Mouse (Mus musculus) Muller cell, postnatal 12 days (primary cell): ENCODE measurements around the gene Bach2.
A peak's percentile ranks its signal among the peaks of the same experiment; 100 is the strongest.

Experiments used
- DNase-seq: peaks from one replicate; pipeline ENCODE4 v3.0.0-alpha.2; 2015; ENCODE audit errors: inconsistent ontology term

Gene Bach2

DNA sequence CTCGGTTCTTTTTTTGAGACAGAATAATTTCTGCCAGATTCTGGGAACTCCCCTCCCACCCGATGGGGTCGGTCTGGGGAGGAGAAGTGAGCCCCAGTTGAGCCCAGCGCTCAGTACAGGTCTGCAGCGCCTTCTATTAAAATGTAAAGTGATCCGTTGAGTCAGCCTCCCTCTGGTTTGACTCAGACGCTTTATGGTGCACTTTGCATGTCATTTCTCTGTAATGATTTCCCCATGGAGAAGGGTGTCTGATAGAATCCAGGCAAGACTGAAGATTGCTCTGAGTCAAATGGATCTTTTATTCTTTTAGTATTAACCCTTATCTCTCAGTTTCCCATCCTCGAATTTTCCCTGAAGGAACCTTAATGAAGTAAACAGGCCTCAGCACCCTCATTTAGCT, 244.3 kb downstream of the Bach2 start:
- no peak for DNase-seq

DNA sequence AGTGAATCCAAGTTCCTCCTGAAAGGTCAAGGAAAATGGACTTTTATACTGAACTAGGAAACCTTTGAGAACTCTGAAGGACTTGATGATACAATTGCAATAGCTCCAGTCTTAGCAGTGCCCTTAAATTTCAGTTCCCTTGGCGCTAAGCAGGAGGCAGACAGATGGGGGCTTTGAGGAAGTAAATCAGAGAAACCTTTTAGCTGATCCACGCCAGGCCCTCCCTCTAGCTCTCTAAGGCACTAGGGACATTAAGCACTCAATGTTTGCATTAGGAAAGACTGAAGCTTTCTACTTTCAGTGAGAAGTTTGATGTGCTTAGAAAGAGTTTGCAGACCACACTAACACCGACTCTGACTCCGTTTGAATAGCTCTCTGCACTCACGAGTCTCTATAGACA, 247.2 kb downstream of the Bach2 start:
- no peak for DNase-seq

DNA sequence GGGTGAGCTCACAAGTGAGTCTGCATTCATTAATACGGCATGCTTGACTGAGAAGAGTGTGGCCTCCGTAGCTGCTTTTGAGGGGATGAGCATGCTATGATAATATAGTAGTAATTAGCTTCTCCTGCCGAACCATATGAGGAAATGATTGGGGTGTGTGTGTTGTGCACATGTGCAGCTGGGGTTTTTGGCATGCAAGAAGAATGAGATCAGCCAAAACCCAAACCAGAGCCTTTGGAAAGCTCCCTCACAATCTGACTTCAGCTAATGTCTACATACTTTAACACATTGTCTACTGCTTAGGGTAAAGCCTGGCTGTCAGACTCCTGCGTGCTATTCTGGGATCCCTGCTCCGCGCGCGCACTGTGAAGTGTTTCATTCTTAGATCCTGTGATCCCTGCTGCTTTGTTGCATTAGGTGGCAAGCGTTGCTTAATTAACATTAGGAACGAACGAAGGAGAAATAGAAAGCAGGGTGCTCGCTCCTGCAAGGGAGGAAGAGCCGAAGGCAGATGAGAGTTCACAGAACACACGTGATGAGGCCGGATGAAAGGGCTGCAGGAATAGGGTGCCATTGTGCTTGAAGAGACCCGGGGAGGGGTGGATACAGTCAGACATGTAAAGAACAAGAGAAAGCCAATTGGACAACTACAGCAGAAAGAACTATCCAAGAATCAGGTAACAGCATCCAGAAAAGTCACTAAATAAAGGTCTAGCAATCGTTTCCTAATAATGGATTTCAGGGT, 248.2 kb downstream of the Bach2 start:
- DNase-seq: peak; percentile 73

DNA sequence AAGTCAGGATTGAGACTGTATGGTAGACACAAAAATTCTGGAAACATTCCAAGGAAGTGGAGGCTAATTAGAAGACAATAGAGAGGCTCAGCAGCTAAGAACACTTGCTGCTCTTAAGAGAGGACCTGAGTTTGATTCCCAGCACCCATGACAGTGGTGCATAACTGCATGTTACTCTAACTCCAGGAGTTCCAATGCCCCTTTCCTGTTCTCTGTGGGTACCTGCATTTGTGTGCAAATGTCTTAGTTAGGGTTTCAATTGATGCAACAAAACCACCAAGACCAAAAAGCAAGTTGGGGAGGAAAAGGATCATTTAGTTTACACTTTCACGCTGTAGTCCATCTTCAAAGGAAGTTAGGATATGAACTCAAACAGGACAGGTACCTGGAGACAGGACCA, 250.6 kb downstream of the Bach2 start:
- DNase-seq: no peak

DNA sequence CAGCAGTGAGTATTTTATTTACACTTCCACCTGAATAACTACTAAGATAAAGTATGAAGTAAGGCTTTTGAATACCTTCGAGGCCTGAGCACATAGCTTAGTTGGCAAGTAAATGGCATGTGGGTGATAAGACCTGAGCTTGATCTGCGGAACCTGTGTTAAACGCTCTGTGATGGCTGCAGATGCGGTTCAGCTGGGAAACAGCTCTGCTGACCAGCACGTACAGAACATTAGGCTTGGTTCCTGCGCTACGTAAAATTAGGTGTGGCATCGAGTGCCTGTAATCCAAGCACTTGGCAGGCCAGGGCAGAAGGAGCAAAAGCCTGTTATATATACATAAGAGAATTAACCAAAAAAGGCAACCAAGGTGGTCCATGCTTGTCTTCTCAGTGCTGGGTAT, 252.6 kb downstream of the Bach2 start:
- DNase-seq: no peak

DNA sequence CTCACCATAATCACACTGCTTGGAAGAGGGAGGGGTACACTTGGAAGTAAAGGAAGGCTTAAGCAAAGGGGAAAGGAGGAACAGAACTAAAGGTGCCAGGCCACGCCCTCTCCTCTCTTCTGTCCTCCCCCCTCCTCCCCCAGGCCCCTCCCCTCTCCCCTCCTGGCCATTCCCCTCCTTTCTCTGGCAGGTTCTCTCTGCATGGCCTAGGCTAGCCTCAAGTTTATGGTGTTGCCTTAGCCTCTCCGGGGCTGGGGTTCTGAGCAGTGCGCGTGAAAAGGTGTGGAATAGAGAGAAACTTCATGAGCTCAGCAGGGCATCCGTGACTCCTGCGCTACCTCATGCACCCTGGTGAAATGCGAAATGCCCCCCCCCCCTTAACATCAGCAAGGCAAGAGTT, 254.2 kb downstream of the Bach2 start:
- no peak for DNase-seq

DNA sequence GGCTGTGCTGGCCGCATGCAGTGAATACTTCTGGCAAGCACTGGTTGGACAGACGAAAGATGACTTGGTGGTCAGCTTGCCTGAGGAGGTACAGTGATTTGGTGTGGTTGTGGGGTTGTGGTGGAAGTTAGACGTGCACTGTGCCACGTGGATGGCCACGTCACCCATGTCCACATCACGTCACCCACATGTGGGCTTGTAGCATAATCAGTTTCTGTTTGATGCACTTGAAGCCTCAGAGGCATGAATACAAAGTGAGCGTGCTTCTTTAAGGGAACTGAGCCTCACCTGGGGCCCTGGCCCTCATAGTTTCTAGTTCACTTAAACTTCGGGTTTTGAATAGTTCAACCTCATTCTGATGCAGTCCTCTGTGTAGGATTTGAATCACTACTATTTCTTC, 263.2 kb downstream of the Bach2 start:
- no peak for DNase-seq

DNA sequence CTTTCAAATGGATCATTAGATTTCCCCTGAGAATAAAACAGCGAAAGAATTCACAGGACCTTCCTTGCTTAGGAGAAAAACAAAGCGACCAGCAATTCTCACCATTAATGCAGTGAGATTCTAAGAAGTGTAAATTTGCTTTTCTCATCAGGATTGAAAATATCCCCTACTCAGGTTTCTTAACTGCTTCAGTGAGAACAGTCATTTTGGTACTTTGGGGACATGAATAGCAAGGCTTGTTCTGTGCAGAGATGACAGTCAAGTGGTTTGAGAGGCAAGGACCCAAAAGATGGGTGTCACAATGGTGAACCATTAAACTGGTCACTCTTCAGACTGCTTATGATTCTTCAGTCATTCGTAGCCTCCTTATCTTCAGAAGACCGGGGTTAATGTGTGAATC, 263.6 kb downstream of the Bach2 start:
- DNase-seq: no peak

DNA sequence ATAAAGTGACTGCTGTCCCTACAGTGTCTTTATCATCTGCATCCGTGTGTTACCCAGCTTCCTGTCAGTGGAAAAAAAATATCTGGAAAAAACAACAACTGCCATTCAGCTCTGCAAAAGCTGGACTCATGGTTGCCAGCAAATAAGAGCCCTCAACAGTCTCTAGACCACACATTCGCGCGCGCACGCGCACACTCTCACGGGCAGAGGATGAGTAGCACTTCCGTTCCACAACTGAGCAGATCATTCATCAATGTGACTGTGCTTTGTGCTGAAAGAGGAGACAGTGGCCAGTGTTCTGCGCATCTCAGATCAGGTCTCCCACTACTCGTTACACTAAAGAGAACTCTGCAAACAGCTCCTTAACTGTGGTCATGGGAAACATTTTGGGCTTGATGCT, 265.6 kb downstream of the Bach2 start:
- no peak for DNase-seq

DNA sequence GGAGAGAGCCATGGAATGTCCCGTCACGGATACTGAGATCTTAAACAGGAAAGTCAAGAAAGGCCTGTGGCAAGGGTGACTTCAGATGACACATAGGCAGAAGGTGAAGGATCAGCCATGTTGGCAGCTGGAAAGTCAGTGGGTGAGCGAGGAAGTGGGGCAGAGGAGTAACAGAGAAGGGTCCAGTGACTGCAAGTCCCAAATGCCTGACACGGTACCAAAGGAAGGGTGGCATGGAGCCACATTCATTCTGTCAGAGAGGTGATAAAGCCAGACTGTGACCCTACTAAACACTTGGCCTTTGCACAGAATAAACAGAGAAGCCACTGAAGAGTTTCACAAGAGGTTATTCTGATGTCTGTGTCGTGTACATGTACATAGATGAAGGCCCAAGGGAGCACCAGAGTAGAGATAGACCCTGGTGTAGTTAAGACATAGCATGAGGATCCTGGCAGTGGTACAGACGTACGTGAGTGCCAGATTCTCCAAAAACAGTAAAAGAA, 267.8 kb downstream of the Bach2 start:
- DNase-seq: no peak

DNA sequence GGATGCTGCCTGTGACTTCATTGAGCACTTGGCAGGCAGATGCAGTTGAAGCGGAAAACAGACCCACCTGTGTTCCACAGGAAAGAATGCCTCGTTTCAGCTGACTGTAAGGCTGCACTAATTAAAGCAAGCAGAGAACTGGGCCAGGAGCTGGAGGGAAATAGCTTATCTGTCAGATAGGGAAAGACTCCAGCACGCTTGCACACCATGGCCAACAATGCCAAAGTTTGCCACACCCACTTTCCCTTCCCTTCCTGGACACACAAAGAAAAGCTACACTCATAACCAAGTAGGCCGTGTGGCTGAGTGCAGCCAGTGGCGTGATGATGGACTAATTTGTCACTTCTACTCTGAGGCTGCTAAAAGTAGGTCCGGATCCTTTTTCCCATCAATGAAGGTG, 268.4 kb downstream of the Bach2 start:
- DNase-seq: no peak

DNA sequence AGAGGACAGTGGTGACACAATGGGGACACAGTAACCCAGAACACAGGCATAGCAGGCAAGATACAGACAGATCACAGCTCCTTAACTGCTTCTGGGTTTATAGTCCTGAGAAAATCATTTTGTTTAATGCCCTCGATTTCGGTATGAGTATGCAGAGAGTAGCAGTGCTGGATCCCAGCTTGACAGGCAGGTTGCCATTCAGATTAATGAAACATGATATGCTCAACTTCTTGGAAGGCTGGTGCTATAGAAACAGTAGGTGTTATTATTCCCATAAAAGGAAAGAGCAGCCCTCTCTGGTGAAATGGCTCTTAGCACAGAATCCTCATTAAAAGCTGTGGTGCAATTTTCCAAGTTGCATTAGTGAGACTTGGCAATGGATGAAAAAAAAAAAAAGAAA, 270.0 kb downstream of the Bach2 start:
- peak; percentile 47 for DNase-seq

DNA sequence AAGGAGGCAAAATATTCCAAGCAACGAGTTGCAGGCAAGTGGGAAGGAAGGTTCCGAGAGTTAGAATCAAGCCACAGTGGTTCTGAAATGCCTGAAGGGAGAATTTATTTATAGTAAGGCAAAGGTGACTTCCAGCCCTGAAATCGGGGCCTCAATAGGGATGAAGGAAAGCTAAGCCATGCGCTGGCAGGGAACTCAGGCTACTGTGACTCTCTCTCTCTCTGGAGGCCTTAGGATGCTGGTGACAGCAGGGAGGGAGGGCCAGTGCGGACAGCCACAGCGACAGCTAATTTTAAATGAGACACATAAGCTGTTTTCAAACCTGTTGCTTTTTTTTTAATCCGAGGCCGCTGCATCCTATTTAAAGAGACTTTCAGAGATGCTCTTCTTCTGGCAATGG, 270.4 kb downstream of the Bach2 start:
- DNase-seq: peak; percentile 59

DNA sequence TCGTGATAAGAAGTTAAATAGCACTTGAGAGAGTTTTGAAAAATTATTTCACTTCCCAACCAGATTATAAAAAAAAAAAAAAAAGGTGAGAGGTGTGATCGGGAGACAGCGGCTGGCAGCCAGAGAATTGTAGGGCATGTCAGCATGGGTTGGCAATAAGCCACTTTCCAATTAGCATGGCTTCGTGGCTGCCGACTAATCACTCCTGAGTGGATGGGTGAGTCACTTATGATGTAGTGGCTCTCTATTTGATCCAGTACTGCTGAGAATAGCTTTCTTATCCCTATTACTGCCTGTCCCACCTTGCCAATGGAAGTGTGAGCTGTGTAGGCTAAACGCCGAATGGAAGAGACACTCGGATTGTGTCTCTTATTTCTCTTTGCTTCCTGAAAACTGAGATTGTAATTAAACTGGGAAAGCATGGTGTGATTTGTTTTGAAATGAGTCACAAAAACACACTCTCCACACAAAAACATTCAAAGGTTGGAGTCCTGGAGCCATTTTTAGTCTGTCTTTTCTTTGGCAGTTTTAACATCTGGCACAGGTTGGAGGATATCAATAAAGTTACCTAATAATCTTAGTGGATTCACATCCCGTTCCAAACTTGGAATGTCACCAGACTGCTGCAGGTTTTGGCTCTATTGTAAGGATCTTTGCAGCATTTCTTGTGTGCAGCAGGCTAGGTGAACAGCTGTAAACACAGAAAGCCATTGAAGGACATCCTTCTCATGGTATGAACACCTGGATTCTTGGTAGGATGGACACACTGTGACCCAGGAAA, 271.4 kb downstream of the Bach2 start:
- DNase-seq: peak; percentile 84

DNA sequence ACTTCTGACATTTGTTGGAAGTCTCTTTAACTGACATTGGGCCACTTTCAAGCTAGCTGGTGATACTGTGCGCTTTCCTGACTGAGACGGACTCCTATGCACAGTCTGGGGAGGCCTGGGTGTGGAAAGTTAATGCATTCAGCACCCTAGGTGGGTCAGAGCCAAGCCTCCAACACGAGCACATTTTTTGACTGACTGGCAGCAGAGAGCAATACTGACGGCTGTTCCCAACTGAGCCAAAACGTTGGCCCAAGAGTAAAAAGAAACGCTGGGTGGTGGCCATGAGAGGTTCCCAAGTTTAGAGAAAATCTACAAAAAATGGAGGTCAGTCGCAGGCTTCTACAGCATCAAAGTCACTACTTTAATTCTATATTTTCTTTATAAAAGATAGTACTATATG, 272.3 kb downstream of the Bach2 start:
- no peak for DNase-seq

DNA sequence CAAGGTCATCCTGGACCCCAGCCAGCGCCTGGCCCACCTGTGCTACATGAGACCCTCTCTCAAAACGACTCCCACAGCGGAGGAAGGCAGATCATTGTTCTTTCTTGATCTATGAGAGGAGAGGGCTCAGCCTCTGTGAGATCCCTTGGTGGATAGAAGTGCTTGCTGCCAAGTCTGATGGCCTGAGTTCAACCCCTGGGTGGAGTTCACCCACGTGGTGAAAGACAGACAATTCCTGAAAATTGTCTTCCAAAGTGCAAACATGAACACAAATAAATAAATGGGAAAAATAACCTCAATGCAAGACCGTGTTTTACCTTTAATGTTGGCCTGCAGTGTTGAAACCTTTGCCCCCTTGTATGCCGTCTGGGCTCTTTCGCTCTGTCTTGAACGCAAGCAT, 277.5 kb downstream of the Bach2 start:
- DNase-seq: no peak

DNA sequence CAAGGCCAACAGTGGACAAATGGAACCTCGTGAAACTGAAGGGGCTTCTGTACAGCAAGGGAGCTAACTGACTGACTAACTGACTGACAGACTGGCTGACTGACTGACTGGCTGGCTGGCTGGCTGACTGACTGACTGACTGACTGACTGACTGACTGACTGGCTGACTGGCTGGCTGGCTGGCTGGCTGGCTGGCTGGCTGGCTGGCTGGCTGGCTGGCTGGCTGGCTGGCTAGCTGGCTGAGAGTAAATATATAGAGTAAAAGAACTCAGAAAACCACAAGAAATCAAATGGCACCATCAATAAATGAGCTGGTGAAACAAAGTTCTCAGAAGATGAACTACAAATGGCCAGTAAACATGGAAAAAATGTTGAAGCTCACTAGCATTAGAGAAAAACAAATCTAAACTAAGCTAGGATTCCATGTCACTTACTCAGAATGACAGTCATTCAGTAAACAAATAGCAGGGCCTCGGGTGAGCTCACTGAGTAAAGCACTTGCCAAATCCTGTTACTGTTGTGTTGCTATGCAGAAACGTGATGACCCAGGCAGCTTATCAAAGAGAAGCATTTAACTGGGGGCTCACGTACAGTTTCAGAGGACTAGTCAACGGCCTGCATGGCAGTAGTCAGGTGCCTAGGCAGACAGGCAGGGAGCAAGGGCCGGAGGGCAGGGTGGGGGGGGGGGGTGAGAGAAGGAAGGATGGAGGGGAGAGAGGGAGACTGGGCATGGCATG, 280.4 kb downstream of the Bach2 start:
- DNase-seq: peak; percentile 92

DNA sequence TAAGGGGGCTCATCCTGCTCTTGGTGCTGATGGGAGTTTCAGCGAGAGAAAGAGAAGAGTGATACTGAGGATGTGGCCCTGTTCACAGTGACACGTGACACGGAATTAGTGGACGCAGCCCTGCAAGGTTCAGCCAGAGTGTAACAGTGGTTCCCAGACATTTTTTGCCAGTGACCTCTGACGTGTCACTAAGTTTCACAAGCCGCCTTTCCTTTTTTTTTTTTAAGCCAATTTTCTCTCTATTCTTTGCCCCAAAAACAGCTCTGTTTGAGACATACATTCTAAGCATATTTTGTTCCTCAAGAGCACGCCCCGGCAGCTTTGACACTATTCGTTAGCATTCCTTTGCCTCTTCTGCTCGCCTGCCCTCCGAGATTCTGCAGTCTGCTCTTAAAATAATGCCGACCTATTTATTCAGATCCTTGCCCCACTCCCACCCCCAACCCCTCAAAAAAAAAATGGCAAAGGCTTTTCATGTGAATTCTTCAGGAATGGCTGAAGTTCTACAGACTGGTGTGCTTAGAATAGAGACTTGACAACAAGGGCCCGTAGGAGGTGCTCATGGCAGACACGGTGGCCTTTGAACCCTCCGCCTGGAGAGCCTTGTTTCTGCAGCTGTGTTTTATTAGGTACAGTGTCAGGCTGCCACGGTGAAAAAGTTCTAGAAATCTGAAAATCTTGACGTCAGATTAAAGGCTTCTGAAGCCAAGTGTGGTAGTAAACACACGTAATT, 282.2 kb downstream of the Bach2 start:
- DNase-seq: peak; percentile 88

DNA sequence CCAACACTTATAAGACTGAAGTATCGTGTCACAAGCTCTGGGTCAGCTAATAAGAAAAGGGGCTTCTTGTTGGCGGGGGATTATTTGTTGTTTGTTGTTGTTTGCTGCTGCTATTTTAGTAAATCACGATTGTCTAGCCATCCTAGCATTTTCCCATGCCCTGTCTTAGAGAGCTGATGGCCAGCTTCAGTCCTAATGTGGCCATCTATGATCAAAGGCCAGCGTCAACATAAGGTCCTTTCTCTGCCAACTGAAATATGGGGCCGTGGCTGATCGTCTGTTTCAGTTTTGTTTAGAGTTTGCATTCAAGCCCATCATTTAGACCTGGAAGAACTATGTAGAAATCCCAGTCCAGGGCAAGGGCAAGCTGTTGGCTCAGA, 282.7 kb downstream of the Bach2 start:
- no peak for DNase-seq

DNA sequence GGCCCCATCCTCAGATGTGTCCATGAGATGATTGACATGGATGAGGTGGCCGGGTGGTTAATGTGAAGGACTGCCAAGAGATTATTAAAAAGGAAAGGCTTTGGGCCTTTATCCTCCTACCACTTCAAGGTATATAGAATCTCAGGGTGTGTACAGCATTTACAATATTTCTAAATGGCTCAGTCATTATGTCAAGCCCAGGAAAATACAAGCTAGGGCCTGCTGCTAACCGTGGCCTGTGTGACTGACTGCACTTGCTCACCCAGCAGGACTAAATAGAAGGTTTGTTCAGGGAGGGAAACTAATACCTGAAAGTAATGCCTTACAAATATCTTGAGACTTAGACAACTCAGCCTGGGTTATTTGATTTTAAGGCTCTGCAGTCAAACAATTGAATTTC, 283.4 kb downstream of the Bach2 start:
- DNase-seq: no peak

DNA sequence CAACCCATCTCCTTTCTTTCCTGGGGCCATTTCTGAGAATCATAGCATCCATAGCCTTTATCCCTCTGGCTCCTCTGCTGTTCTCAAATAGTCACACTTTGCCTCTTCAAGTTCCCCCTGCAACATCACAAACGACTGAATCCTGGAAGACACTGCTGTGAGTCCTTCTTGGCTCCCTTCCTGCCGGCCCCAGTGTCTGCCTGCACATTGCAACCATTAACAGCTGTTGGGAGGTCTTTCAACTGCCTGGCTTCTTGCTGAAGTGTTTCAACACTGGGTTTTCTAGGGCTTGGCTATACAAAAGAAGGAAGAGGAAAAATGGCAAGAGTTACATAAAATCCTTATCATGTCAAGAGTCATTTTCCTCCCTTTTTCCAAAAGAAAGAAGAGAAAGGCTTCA, 285.7 kb downstream of the Bach2 start:
- no peak for DNase-seq

DNA sequence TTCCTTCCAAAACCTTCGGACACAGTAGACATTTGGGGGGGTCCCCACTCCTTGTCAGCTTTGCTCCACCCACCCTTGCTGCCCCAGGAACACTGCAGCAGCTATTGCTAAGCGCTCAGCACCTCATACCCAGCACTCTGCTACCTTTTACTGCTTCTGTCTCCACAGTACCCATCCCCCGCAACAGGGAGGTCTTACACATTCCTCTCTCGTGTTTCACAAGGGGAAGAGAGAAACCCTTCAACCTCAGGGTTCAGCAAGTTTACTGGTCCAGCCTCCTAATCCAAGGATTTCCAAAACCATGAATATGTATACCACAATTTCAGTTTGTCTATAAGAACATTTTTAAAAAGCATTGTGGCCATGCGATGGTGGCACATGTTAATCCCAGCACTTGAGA, 286.4 kb downstream of the Bach2 start:
- no peak for DNase-seq
